Mouse (Mus musculus): ENCODE results near the gene 4933402D24Rik. TPM values are rescaled to one million over a fixed set of nuclear protein-coding genes. Genes with fewer than 3 reads are reported as not detected.

The 4933402D24Rik gene
- polyA plus RNA-seq (2015; fragmentation: Nextera tagmentation; extraction: Ambion mirVana): not detected in 2 replicates

GRCm38 (mm10) chr1:63769167-63769566, at the start of gene 4933402D24Rik:
4933402D24Rik (minus strand) TSS chr1:63769267.
- H3K27me3 ChIP-seq (replicated peaks; ENCODE audit: control insufficient read depth, insufficient read depth, low read length): no peaks in the 10 kb centered on the region
- H3K27ac ChIP-seq (ENCODE audit: low read depth, low read length): no peak within 1 kb of the TSS
- H3K4me1 ChIP-seq (replicated peaks; ENCODE audit: control insufficient read depth, insufficient read depth, low read length): no peaks in the 10 kb centered on the region
- no peak within 1 kb of the TSS for H3K4me3 ChIP-seq (ENCODE audit: low read depth, low read length)
- no peak within 1 kb of the TSS for H3K4me2 ChIP-seq (replicated peaks; ENCODE audit: low read depth)
- H3K36me3 ChIP-seq (ENCODE audit: control insufficient read depth, insufficient read depth): no peaks in the 10 kb centered on the region
- no peaks in the 10 kb centered on the region for H3K9me3 ChIP-seq (ENCODE audit: control insufficient read depth)
- 71% methylated on average over 5 of the region's 5 CpGs for WGBS
- no peak for TF ChIP-seq CTCF (IDR thresholded peaks at IDR 0.05; ENCODE audit: low read depth)
- no peak within 1 kb of the TSS for H3K9ac ChIP-seq (ENCODE audit: low read depth, low read length)
- ATAC-seq: no peak

GRCm38 (mm10) chr1:63808584-63808983, 39.5 kb upstream of the 4933402D24Rik start:
- Histone ChIP-seq H3K36me3 (ENCODE audit: control insufficient read depth, insufficient read depth) (no peaks in the 10 kb centered on the region), H3K27ac (ENCODE audit: low read depth, low read length) (no peak overlapping the region), H3K9me3 (ENCODE audit: control insufficient read depth) (no peaks in the 10 kb centered on the region), H3K9ac (ENCODE audit: low read depth, low read length) (no peak overlapping the region), H3K4me1 (replicated peaks; ENCODE audit: control insufficient read depth, insufficient read depth, low read length) (no peaks in the 10 kb centered on the region), H3K4me2 (replicated peaks; ENCODE audit: low read depth) (no peak overlapping the region), H3K4me3 (ENCODE audit: low read depth, low read length) (no peak overlapping the region), H3K27me3 (replicated peaks; ENCODE audit: control insufficient read depth, insufficient read depth, low read length) (no peaks in the 10 kb centered on the region)
- ATAC-seq: no peak
- no peak for TF ChIP-seq CTCF (IDR thresholded peaks at IDR 0.05; ENCODE audit: low read depth)
- 63% methylated on average over 3 of the region's 3 CpGs for WGBS

- Histone ChIP-seq H3K4me2 (replicated peaks; ENCODE audit: low read depth) (no peak overlapping the region), H3K36me3 (ENCODE audit: control insufficient read depth, insufficient read depth) (no peaks in the 10 kb centered on the region), H3K4me1 (replicated peaks; ENCODE audit: control insufficient read depth, insufficient read depth, low read length) (no peaks in the 10 kb centered on the region), H3K9ac (ENCODE audit: low read depth, low read length) (no peak overlapping the region), H3K27me3 (replicated peaks; ENCODE audit: control insufficient read depth, insufficient read depth, low read length) (no peaks in the 10 kb centered on the region), H3K9me3 (ENCODE audit: control insufficient read depth) (no peaks in the 10 kb centered on the region), H3K4me3 (ENCODE audit: low read depth, low read length) (no peak overlapping the region), H3K27ac (ENCODE audit: low read depth, low read length) (no peak overlapping the region)
- TF ChIP-seq CTCF (IDR thresholded peaks at IDR 0.05; ENCODE audit: low read depth): no peak
- ATAC-seq: no peak
These were observed 36.0 kb upstream of the 4933402D24Rik start for GRCm38 (mm10) chr1:63805095-63805494.

- H3K4me3 ChIP-seq (ENCODE audit: low read depth, low read length): no peak overlapping the region
- no peak overlapping the region for H3K4me2 ChIP-seq (replicated peaks; ENCODE audit: low read depth)
- no peak overlapping the region for H3K27ac ChIP-seq (ENCODE audit: low read depth, low read length)
- H3K9ac ChIP-seq (ENCODE audit: low read depth, low read length): no peak overlapping the region
- no peak for TF ChIP-seq CTCF (IDR thresholded peaks at IDR 0.05; ENCODE audit: low read depth)
- no peaks in the 10 kb centered on the region for H3K9me3 ChIP-seq (ENCODE audit: control insufficient read depth)
- no peaks in the 10 kb centered on the region for H3K36me3 ChIP-seq (ENCODE audit: control insufficient read depth, insufficient read depth)
- ATAC-seq: no peak
- H3K27me3 ChIP-seq (replicated peaks; ENCODE audit: control insufficient read depth, insufficient read depth, low read length): no peaks in the 10 kb centered on the region
- no peaks in the 10 kb centered on the region for H3K4me1 ChIP-seq (replicated peaks; ENCODE audit: control insufficient read depth, insufficient read depth, low read length)
These were observed 25.3 kb upstream of the 4933402D24Rik start for GRCm38 (mm10) chr1:63794326-63794725.

- Histone ChIP-seq H3K9me3 (ENCODE audit: control insufficient read depth) (no peaks in the 10 kb centered on the region), H3K27ac (ENCODE audit: low read depth, low read length) (no peak overlapping the region), H3K4me2 (replicated peaks; ENCODE audit: low read depth) (no peak overlapping the region), H3K9ac (ENCODE audit: low read depth, low read length) (no peak overlapping the region), H3K4me3 (ENCODE audit: low read depth, low read length) (no peak overlapping the region), H3K27me3 (replicated peaks; ENCODE audit: control insufficient read depth, insufficient read depth, low read length) (no peaks in the 10 kb centered on the region), H3K36me3 (ENCODE audit: control insufficient read depth, insufficient read depth) (no peaks in the 10 kb centered on the region), H3K4me1 (replicated peaks; ENCODE audit: control insufficient read depth, insufficient read depth, low read length) (no peaks in the 10 kb centered on the region)
- ATAC-seq: no peak
- 62% methylated on average over 4 of the region's 4 CpGs for WGBS
- TF ChIP-seq CTCF (IDR thresholded peaks at IDR 0.05; ENCODE audit: low read depth): no peak
These were observed 8.0 kb upstream of the 4933402D24Rik start for GRCm38 (mm10) chr1:63776902-63777630.

GRCm38 (mm10) chr1:63776396-63776795, 7.3 kb upstream of the 4933402D24Rik start:
- H3K4me3 ChIP-seq (ENCODE audit: low read depth, low read length): no peak overlapping the region
- no peaks in the 10 kb centered on the region for H3K36me3 ChIP-seq (ENCODE audit: control insufficient read depth, insufficient read depth)
- 59% methylated on average over 1 of the region's 1 CpGs for WGBS
- no peak overlapping the region for H3K27ac ChIP-seq (ENCODE audit: low read depth, low read length)
- H3K27me3 ChIP-seq (replicated peaks; ENCODE audit: control insufficient read depth, insufficient read depth, low read length): no peaks in the 10 kb centered on the region
- no peaks in the 10 kb centered on the region for H3K4me1 ChIP-seq (replicated peaks; ENCODE audit: control insufficient read depth, insufficient read depth, low read length)
- no peaks in the 10 kb centered on the region for H3K9me3 ChIP-seq (ENCODE audit: control insufficient read depth)
- no peak overlapping the region for H3K9ac ChIP-seq (ENCODE audit: low read depth, low read length)
- no peak for TF ChIP-seq CTCF (IDR thresholded peaks at IDR 0.05; ENCODE audit: low read depth)
- H3K4me2 ChIP-seq (replicated peaks; ENCODE audit: low read depth): no peak overlapping the region
- ATAC-seq: no peak

All from intestine, postnatal 0 days (tissue).